Mouse (Mus musculus) kidney, postnatal 10 days (tissue): Measurements from ENCODE around the gene Rbm15.
A peak's percentile ranks its signal among the peaks of the same experiment; 100 is the strongest.
"Not testable (repeated sequence)": the region's sequence is repeated elsewhere in the genome, so short reads cannot be mapped to it uniquely, and the experiment has no call there.

Source experiments
- DNase-seq: peaks from one replicate; pipeline ENCODE4 v3.0.0; 2021; ENCODE audit warnings: mixed read lengths

Gene Rbm15

GRCm38 (mm10) chr3:107330503-107331424 is 2.7 kb downstream of the Rbm15 start:
- DNase-seq = peak; percentile 48

GRCm38 (mm10) chr3:107326442-107326841 is 7.0 kb downstream of the Rbm15 start:
- DNase-seq = no peak

GRCm38 (mm10) chr3:107321776-107322175 is 11.7 kb downstream of the Rbm15 start:
- DNase-seq = no peak

GRCm38 (mm10) chr3:107321141-107321540 is 12.3 kb downstream of the Rbm15 start:
- DNase-seq = no peak

GRCm38 (mm10) chr3:107317338-107317737 is 16.1 kb downstream of the Rbm15 start:
- no peak for DNase-seq

- not testable (repeated sequence) for DNase-seq
These were observed 36.6 kb downstream of the Rbm15 start for GRCm38 (mm10) chr3:107296917-107297316.

GRCm38 (mm10) chr3:107295672-107296360 is 37.7 kb downstream of the Rbm15 start:
- DNase-seq = no peak

- DNase-seq = peak; percentile 77
These were observed 42.6 kb downstream of the Rbm15 start, which contains the start of gene Slc16a4 for GRCm38 (mm10) chr3:107290764-107291381. Gene Slc16a4, plus strand, starts transcription at chr3:107291230.

- no peak for DNase-seq
These were observed 46.1 kb downstream of the Rbm15 start for GRCm38 (mm10) chr3:107287346-107287745.

- no peak for DNase-seq
These were observed 47.4 kb downstream of the Rbm15 start for GRCm38 (mm10) chr3:107286123-107286522.

GRCm38 (mm10) chr3:107278479-107279269 is 54.8 kb downstream of the Rbm15 start, which contains the start of gene Lamtor5:
Gene Lamtor5, plus strand, starts transcription at chr3:107278858.
- peak; percentile 94 for DNase-seq

GRCm38 (mm10) chr3:107276626-107277025 is 56.8 kb downstream of the Rbm15 start:
- DNase-seq = no peak

GRCm38 (mm10) chr3:107275996-107276395 is 57.5 kb downstream of the Rbm15 start:
- DNase-seq = no peak
